Mouse (Mus musculus) T-cell, adult 2 months (primary cell): ENCODE measurements around the gene Gm42669.

Experiments used
- DNase-seq: peaks from one replicate; pipeline ENCODE4 v3.0.0; 2022; ENCODE audit warnings: low spot score

Gm42669 gene

DNA sequence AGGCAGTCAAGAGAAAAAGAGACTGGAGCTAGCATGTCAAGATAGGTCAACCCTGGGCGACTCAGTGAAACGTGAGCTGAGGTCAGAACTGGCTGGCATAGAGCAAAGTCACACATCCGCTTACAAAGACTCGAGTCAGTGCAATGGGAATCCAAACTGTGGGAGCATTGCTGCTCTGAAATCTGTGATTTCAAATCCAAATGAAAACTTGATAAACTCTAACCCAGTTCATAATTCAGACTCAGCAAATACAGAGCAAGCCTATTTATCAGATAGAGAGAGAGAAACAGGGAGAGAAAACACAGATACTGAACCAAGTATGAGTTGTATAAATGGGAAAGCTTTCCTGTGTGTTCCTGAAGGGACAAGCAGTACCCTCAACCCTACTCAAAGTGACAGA, at the start of gene Gm42669:
TSS of gene Gm42669 (plus strand) at position 301 of the 400 bp plus-strand sequence.
- no peak for DNase-seq

DNA sequence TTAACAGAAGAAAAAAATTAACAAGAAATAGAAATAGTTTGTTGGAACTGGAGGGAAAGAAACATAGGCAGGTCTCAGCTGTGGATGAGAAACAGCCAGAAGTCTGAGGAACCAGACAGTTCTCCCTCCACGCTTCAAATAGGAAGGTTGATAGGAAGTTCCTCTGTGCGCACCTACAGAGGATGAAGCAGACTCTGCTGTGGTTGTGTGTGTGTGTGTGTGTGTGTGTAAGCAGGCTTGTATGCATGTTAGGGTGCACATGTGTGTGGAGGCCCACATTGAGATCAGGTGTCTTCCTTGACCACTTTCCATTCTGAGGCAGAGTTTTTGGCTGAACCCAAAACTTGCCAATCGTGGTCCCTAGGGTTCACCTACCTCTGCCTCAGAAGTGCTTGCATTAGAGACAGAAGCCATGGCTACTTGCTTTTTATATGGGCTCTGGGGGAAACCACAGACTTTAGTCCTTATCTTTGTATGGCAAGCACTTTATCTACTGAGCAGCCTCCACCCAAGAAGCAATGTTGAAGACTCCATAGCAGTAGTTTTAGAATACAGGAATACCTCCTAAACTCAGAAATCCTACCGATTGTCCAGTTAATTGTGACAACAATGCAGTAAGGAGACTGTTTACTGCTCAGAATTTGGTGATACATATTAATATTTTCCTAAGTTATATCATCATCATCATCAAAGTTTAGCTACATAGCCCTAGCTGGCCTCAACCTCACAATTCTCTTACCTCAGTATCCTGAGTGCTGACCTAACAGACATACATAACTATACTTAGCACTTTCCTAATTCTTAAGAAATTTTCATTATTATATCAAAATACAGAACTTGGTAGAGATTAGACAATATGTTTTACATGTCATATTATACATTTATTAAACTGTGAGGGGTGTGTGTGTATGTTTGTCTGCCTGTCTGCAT, 45.0 kb upstream of the Gm42669 start:
- no peak for DNase-seq

DNA sequence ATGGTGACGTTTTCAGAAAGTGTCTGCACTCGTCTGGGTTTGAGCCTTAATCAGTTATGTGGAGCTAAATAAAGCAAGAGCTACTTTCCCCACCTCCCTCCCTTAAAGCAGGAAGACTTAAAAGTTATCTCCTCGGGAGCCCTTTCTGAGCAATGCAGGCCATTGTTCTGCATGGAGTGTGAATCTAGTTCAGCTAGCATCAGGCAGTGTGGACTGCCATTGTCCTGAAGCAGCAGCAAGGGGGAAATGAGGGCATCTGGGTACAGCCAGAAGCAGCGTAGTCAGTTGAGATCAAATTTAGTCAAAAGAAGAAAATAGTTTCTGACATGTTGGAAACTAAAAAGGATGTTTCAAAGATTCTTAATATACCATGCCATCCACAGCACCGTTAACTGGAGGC, 40.9 kb upstream of the Gm42669 start:
- no peak for DNase-seq

DNA sequence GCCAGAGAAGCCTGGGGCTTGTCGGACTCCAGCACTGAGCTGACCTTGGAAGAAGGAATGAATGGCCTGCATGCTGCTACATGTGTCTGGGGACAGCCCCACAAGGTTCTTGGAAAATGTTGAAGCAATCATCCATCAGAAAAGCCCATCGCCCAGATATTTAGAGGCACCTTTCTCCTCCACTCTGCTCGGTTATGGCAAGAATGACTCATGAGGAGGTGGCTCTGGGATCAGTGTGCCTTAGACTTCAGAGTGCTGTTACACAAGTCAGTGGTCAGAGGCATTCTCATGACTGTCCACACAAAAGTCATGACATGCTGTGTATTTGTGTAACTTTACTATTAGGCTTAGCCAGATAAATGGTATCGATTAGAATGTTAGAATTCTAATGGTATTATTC, 40.3 kb upstream of the Gm42669 start:
- DNase-seq = no peak

DNA sequence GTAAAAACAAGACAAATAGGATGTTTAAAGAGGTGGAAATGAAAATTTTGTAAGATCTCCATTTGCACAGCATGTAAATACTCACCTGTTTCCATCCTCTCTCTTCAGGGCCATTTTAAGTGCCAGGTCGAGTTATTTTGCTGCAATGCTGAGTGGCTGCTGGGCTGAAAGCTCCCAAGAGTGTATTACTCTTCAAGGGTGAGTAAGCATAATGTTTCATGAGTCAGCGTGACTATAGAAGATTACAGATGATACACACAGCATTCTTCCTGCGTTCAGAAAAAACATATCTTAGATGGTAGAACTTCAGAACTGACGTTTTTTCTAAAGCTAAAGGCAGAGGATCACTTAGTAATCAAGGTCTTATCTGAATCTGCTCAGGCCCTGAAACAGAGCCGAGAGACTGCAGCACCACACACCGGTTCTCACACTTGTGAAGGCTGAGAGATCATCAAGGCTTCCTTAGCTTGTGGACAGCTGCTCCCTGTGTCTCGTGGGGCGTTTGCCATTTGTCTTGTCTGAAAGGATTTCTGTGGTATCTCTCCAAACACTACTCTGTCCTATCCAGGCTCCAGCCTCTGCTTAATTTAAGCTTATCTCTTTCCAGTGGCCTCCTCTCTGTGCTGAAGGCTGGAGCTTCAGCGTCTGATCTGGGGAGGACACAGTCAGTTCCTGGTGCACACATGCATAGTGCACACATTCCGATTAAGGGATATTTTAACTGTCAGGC, 36.7 kb upstream of the Gm42669 start:
- no peak for DNase-seq

DNA sequence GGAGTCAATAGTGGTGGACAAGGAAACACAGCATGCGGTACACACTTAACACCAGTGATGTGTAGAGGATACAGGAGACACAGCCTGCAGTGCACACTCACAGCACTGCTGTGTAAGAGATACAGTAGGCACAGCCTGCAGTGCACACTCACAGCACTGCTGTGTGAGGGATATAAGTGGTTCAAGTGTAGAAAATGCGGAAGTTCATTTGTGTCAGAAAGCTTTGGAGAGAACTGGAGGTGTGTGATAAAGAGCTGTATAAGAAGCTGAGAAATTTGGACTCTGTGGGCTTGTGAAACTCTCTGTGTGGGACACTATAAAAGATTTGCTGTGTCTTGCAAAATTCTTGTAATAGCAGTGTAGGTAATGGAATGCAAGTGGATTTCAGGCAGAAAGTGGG, 27.2 kb upstream of the Gm42669 start:
- no peak for DNase-seq

DNA sequence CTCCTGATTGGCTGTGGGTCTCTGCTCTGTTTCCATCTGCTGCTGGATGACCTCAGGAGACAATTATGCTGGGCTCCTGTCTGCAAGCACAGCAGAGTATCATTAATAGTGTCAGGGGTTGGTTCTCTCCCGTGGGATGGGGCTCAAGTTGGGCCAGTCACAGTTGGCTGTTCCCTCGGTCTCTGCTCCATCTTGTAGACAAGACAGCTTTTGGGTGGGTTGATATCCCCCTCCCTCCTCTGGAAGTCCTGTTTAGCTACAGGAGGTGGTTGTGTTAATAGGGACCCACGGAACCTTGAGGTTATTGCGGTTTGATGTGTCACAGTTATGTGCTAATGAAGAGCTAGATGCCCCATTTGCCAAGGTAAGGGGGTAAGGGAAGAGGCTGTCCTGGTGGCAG, 18.4 kb upstream of the Gm42669 start:
- DNase-seq = no peak

DNA sequence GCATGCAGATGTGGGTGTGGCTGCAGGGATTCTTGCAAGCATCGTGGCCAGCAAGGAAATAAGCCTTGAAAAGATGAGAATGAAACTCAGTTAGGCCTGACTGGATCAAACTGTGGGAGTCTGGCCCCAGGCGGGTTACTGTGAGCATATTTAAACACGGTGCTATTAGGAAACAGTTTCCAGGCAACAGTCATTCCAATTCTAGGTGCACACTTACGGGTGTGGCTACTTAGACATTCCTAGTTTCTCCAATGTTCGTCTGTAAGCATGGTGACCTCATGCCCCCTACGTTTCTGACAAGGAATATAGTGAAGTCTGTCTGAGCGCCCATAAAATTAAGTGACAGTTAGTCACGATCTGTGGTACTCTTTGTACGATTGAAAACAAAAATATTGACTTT, 16.4 kb upstream of the Gm42669 start:
- DNase-seq = no peak

DNA sequence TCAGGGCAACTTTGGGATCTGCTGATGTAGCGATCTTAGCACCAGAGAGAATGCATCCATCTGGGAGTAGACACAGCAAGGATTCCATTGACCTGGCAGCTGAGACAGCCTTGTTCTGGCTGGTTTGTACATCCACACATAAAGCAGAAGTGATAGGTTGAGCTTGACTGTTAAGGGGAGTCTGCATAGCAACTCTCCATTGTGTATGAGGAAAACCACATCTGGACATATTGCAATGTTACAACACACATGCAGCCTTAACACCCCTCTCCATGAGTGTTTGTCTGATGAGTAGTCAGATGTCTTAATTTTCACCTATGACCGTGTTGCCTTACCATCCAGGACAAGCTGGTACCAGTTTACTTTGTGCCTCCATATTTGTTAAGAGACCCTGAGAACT, 14.9 kb upstream of the Gm42669 start:
- DNase-seq = no peak

DNA sequence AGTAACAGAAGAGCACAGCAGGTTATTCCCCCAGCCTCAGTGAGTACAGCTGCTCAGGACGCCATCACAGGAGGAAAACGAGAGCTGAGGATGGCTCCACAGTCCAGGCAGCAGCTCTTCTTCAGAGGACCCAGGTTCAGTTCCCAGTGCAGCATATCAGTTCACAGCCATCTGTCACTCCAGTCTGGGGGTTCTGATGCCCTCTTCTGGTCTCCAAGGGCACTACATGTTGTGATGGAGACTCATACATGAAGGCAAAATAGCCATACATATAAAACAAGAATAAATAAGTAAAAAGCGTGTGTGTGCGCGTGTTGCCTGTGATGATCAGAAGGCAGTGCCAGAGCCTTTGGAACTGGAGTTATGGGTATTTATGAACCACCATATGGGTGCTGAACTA, 12.7 kb upstream of the Gm42669 start:
- DNase-seq = no peak

DNA sequence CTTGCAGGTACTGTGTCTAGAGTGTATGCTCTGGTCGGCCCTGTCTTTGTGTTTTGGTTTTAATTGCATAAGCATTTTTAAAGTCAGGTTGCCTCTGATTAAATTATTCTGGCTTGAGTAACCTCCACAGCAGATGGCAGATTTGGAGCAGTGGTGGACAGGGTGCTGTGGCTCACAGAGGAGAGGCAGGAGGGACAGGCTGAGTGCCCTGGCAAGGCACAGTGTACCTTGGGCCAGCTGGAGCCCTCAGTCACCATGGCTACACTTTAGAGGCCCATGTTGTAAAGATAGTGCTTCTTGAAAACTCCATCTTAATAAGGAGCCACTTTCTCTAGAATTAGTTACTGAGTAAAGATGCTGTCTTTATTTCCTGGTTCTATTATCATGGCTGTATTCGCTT, 11.4 kb upstream of the Gm42669 start:
- no peak for DNase-seq

DNA sequence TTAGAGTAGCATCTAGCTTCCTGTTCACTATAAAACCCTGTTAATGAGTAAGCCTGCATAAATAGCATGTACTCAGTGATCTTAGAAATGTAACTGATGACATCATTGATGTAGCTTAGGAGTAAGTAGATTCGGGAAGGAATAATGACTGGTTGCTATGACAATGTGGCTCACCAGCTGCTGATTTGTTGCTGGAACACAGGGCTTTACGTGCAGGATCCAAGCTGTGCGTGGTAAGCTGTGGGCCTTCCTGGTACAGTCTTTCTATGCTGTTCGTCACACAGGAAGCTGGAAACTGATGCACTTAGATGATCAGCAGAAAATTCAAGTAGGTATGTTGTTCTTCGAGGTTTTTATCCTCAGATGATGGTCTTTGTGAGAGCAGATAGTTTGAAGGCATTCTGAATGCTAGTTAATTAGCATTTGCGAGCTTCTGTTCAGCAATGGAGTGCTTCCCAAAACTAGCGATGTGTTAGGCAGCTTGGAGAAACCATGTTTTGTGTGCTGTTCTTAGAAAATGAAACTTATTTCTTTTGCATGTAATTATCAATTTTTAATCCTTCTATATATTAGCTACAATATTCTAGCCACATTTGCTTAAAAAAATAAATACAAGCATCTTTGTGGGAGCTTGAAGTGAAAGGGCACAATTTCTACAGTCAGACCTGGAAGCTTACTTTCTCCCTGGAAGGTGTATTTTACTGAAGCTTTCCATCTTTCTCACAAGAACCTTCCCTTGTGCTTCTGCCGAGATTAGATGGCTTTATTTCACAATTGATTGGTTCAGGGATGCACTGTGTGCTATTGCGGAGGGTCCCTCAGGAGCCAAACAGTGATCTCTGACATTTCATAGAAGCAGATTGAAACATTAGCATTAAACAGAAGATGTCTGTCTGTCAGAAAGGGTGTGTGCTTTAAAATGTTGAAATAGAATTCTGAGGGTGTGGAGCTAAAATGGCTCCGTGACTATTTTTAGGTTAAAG, 9.6 kb upstream of the Gm42669 start:
- peak; percentile 49 for DNase-seq

DNA sequence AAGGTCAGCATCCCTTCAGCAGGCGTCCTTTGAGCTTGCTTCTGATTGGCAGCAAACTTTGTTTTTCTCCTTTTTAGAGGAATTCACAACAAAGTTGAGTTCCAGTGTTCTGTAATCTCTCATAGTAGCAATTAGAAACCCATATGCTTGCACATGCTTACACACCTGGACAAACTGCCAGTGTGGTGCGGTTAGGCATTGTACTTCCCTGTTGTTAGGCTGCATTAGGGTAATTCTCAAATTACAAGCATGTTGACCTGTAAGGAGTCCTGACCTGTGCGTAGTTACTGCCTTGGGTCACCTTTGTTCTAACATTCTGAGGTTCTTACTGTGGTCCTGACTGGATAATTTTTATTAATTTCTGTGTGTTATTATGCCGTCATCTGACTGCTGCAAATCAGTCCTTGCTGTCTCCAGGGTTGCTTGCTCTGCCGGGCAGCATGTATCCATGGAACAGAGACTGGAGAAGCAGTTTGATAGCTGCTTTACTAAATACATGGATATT, 8.6 kb upstream of the Gm42669 start:
- DNase-seq = no peak

DNA sequence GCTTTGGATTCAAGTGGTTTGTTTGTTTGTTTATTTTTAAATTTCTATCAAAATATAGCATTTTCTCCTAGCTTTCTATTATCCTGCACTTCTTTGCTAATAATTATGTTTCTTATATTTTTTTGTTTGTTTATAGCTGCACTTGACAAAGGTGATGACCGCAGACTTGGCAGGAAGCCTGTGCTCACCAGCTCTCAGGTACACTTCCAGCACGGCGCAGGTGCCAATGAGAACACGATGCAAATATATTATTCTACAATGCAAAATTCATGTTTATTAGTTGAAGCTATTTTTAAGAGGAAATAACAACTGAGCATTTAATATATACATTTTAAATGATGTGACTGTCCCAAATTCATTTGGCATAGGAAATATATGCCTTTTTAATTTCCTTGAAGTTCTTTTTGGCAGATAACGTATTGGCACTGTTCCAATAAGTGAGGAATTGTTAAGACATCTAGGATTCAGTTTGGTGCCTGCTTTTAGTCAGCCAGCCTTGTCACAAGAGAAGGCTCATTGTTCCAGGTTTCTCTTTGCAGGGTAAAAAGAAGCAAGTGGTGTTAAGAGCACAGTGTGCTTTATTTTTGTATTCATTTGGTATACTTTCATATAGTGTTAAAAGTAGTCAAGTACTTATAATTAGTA, 7.4 kb upstream of the Gm42669 start:
- no peak for DNase-seq

DNA sequence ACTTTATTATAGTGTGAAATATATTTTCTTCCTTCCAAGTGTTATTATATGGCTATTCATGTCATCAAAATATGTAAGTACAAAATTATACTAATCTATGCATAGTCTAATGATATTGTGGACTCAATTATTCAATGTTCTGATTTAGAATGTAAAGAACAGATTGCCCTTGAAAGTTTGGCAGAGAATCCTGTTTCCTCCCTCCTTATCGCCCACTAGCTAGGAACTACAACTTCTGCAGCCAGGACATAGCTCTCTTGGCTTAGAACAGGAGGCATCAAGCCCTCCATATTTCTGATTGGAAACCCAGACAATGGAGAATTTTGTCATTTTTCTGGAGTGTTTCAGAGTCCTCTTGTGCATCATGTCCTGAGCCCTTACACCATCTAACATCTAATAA, 6.7 kb upstream of the Gm42669 start:
- no peak for DNase-seq

DNA sequence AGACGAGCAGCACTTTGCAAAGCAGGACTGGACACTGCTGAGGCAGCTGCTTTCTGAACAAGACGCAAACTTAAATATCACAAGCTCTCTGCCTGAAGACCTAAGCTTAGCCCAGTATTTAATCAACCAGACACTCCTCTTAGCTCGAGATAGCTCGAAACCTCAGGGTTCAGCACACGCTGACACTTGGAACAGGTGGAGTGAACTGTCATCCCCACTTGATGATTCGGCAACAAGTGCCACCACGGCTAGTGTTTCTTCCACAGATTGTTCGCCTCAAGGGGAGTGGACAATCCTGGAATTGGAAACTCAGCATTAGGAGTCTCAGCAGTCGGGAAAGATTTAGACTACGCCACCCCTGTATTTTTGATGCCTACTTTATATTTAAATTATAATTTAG, 3.1 kb downstream of the Gm42669 start:
- no peak for DNase-seq

DNA sequence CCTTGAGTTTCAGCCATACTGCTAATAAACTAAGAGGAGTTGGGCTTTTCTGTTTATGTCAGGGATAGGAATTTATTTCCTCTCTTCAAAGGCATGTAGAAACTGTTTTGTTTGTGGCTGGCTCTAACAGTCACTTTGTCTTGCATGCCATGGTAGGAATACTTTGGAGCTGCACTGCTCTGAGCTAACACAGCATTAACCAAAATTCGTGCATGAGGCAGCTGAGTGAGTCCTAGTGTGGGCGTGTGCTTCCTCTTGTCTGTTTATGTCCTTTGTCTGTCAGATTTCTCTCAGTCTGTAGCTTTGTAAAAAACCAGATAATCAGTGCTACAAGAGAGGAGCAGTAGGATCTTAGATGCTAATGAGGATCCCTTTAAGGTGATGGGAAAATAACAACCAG, 3.9 kb downstream of the Gm42669 start:
- no peak for DNase-seq

DNA sequence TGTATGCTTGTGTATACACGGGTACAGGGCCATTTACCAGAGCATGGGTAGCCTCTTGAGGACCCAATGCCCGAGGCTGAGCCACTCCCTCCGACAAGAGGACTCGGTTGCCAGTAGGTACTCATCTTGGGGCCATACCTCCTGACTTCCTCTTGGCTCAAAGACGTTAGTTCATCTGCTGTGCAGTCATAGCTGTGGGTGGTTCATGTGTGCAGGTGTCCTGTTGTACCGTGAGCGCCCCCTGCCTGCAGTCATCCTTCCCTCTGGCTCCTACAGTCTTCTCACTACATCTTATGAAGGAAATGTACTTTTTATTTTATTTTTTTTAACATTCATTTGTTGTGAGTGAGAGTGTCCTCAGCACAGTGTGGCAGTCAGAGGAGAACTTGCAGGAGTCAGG, 6.2 kb downstream of the Gm42669 start:
- peak; percentile 62 for DNase-seq

DNA sequence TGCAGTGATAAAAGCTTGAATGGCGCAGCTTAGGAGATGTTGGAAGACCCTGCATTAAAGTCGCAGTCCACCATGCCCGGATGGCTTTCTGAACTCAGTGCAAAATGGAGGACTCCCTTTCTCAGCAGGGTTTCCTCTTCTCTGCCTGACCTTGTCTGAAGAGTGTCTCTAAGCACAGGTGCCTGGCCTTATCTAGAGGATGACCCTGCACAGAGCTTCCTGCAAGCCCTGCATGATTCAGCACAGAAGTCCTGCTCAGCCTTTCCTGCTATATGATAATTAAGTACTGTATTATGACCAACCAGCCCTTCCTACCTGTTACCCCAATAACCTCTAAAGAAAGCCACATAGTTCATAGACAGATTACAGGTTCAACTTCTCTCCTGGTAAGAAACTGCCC, 8.0 kb downstream of the Gm42669 start:
- no peak for DNase-seq

DNA sequence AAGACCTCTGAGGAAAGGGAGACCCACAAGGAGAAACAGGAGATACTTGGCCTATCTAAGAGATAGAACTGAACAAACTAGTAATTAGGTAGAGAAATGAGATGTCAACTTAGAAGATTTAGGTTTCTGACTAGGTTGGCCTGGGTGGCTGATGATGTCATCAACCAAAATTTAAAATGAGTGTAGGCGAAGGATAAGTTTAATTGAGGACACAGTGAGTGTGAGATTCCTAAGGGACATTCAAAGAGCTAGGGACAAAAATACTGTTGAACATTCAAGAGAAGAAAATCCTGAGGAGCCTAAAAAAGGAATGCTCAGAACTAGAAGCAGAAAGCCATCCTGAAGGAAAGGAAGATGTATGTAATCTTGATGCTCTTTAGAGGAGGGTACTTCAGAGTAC, 8.7 kb downstream of the Gm42669 start:
- DNase-seq = no peak

DNA sequence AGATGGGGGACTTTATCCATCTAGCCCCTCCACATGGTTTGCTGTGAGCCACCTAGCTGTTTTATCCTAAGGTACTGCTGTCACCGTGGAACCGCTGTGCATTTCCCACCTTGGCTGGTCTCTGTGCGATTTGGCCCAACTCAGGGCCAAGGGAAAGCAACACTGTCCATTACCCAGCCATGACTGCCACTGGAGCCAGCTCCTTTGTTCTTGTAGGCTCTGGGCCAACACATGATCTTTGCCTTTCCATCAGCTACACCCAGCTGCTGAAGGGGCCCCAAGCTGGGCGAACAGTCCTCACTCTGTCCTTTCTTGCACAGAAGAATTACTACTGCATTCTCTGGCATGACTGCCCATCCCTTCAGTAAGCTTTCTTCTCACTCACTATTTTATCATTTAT, 11.2 kb downstream of the Gm42669 start:
- DNase-seq = no peak

DNA sequence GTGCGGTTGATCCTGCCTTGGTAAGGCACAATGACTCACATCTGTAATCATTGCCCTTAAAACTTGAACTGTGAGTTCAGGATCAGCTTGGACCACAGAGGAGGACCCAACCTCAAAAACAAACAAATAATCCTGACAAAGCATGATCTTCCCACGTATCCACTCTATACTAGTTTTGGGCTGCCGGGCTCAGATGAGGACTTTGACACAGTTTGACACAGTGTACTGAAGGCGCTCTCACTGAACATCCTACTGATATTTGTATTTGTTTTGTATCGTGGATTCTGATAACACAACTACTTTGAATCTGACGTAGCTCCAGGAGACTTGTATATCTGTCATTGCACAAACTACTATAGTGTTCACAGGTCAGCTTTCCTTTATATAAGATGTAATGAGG, 14.0 kb downstream of the Gm42669 start:
- no peak for DNase-seq
